Mouse (Mus musculus) MEL (cell line): ENCODE measurements around the gene Sgcd. TPM values are rescaled to one million over a fixed set of nuclear protein-coding genes. Genes with fewer than 3 reads are reported as not detected.

Experiments used
- DNase-seq: peaks from one replicate; pipeline ENCODE4 v3.0.0; 2011; ENCODE audit warnings: low read depth, low spot score
- H3K27ac ChIP-seq: 2 replicates; pipeline ENCODE4 v1.5.1; 2012; ENCODE audit warnings: low read depth, mild to moderate bottlenecking, control low read depth, low read length, moderate library complexity; ENCODE audit not compliant: control insufficient read depth
- H3K27me3 ChIP-seq, 2 experiments: fragments of 150-350 bp in 1 of 2; sonication (generic) in 1 of 2; 2 replicates each; pipeline ENCODE4 v1.6.1; 2012; ENCODE audit warnings: low read length in 2 of 2, mild to moderate bottlenecking in 2 of 2, improper control_type of control experiment in 1 of 2, moderate library complexity in 1 of 2; ENCODE audit not compliant: insufficient read depth in 2 of 2, control insufficient read depth in 1 of 2
- H3K36me3 ChIP-seq, 2 experiments: 2 replicates each; pipeline ENCODE4 v1.6.1; 2012 to 2014; ENCODE audit warnings: low read length in 2 of 2, improper control_type of control experiment in 1 of 2, inconsistent platforms in 1 of 2, mild to moderate bottlenecking in 1 of 2; ENCODE audit not compliant: insufficient read depth in 2 of 2, control insufficient read depth in 1 of 2
- H3K4me1 ChIP-seq, 2 experiments: fragments of 150-350 bp in 1 of 2; sonication (generic) in 1 of 2; 2 replicates each; pipeline ENCODE4 v1.6.1; 2012; ENCODE audit warnings: low read length in 2 of 2, improper control_type of control experiment in 1 of 2, mild to moderate bottlenecking in 1 of 2; ENCODE audit not compliant: insufficient read depth in 2 of 2, control insufficient read depth in 1 of 2
- H3K4me3 ChIP-seq, 2 experiments: fragments of 150-350 bp in 1 of 2; sonication (generic) in 1 of 2; 2 replicates each; pipeline ENCODE4 v1.5.1; 2012; ENCODE audit warnings: low read depth in 2 of 2, low read length in 2 of 2, mild to moderate bottlenecking in 2 of 2, moderate library complexity in 2 of 2, control low read depth in 1 of 2, improper control_type of control experiment in 1 of 2; ENCODE audit not compliant: control insufficient read depth in 1 of 2, insufficient read depth in 1 of 2
- H3K79me2 ChIP-seq: 2 replicates; pipeline ENCODE4 v1.6.1; 2012; ENCODE audit warnings: mild to moderate bottlenecking, low read length, moderate library complexity; ENCODE audit not compliant: control insufficient read depth, poor library complexity, insufficient read depth
- H3K9ac ChIP-seq: 2 replicates; pipeline ENCODE4 v1.6.1; 2012; ENCODE audit warnings: low read depth, mild to moderate bottlenecking, control low read depth, low read length, moderate library complexity; ENCODE audit not compliant: control insufficient read depth, poor library complexity, severe bottlenecking
- H3K9me3 ChIP-seq: fragments of 150-350 bp; sonication (generic); replicated peaks from 2 replicates; pipeline ENCODE4 v1.6.1; 2012; ENCODE audit warnings: mild to moderate bottlenecking, low read length, improper control_type of control experiment, moderate library complexity; ENCODE audit not compliant: insufficient read depth
- CTCF ChIP-seq, 3 experiments: IDR thresholded peaks in 2 of 3; conservative IDR thresholded peaks in 1 of 3; 2 replicates each; pipeline ENCODE4 v1.5.1; 2011 to 2012; ENCODE audit warnings: low read length in 3 of 3, low read depth in 2 of 3, mild to moderate bottlenecking in 2 of 3, improper control_type of control experiment in 1 of 3, inconsistent platforms in 1 of 3, mixed read lengths in 1 of 3, moderate library complexity in 1 of 3; ENCODE audit not compliant: control insufficient read depth in 1 of 3, insufficient read depth in 1 of 3, poor library complexity in 1 of 3, severe bottlenecking in 1 of 3
- ELF1 ChIP-seq: IDR thresholded peaks from 2 replicates; pipeline ENCODE4 v1.6.1; 2014; ENCODE audit warnings: low read depth, mild to moderate bottlenecking, inconsistent platforms, low read length, improper control_type of control experiment, moderate library complexity
- EP300 ChIP-seq, 2 experiments: IDR thresholded peaks; 2 replicates each; pipeline ENCODE4 v1.6.1; 2011; ENCODE audit warnings: improper control_type of control experiment in 2 of 2, low read length in 2 of 2, low read depth in 1 of 2, mild to moderate bottlenecking in 1 of 2
- ETS1 ChIP-seq: IDR thresholded peaks from 2 replicates; pipeline ENCODE4 v1.6.1; 2012; ENCODE audit warnings: low read depth, mild to moderate bottlenecking, inconsistent platforms, low read length, improper control_type of control experiment, moderate library complexity
- JUND ChIP-seq: IDR thresholded peaks from 2 replicates; pipeline ENCODE4 v1.6.1; 2011; ENCODE audit warnings: low read depth, mild to moderate bottlenecking, improper control_type of control experiment, low read length
- KAT2A ChIP-seq: conservative IDR thresholded peaks from 2 replicates; pipeline ENCODE4 v1.6.1; 2012; ENCODE audit warnings: low read depth, low read length, improper control_type of control experiment, inconsistent platforms
- MAX ChIP-seq: IDR thresholded peaks from 2 replicates; pipeline ENCODE4 v1.6.1; 2011; ENCODE audit warnings: low read length, improper control_type of control experiment
- MAZ ChIP-seq: IDR thresholded peaks from 2 replicates; pipeline ENCODE4 v1.6.1; 2012; ENCODE audit warnings: low read depth, mild to moderate bottlenecking, inconsistent platforms, low read length, improper control_type of control experiment
- MXI1 ChIP-seq: IDR thresholded peaks from 2 replicates; pipeline ENCODE4 v1.6.1; 2011; ENCODE audit warnings: mild to moderate bottlenecking, low read depth, low read length, improper control_type of control experiment
- MYB ChIP-seq: IDR thresholded peaks from 2 replicates; pipeline ENCODE4 v1.6.1; 2011; ENCODE audit warnings: mild to moderate bottlenecking, low read depth, low read length, improper control_type of control experiment
- NRF1 ChIP-seq: IDR thresholded peaks from 2 replicates; pipeline ENCODE4 v1.6.1; 2014; ENCODE audit warnings: low read depth, mild to moderate bottlenecking, inconsistent platforms, low read length, improper control_type of control experiment, moderate library complexity; ENCODE audit not compliant: poor library complexity, insufficient read depth, severe bottlenecking
- RAD21 ChIP-seq: IDR thresholded peaks from 2 replicates; pipeline ENCODE4 v1.6.1; 2011; ENCODE audit warnings: mild to moderate bottlenecking, low read depth, low read length, improper control_type of control experiment
- SIN3A ChIP-seq: IDR thresholded peaks from 2 replicates; pipeline ENCODE4 v1.6.1; 2012; ENCODE audit warnings: low read length, improper control_type of control experiment, inconsistent platforms
- TAL1 ChIP-seq: IDR thresholded peaks from 2 replicates; pipeline ENCODE4 v1.6.1; 2012; ENCODE audit warnings: mild to moderate bottlenecking, inconsistent platforms, low read length, moderate library complexity, mixed read lengths
- TBP ChIP-seq: IDR thresholded peaks from 2 replicates; pipeline ENCODE4 v1.8.0; 2011; ENCODE audit warnings: low read depth, low read length, improper control_type of control experiment
- TCF12 ChIP-seq: IDR thresholded peaks from 2 replicates; pipeline ENCODE4 v1.6.1; 2014; ENCODE audit warnings: low read depth, mild to moderate bottlenecking, inconsistent platforms, low read length, improper control_type of control experiment, moderate library complexity
- UBTF ChIP-seq: IDR thresholded peaks from 2 replicates; pipeline ENCODE4 v1.6.1; 2012; ENCODE audit warnings: low read depth, mild to moderate bottlenecking, inconsistent platforms, low read length, improper control_type of control experiment, moderate library complexity, borderline replicate concordance; ENCODE audit not compliant: insufficient read depth
- USF1 ChIP-seq: IDR thresholded peaks from 2 replicates; pipeline ENCODE4 v1.6.1; 2014; ENCODE audit warnings: low read depth, mild to moderate bottlenecking, inconsistent platforms, low read length, improper control_type of control experiment, moderate library complexity
- USF2 ChIP-seq, 2 experiments: IDR thresholded peaks; 2 replicates each; pipeline ENCODE4 v1.6.1; 2011 to 2012; ENCODE audit warnings: improper control_type of control experiment in 2 of 2, low read length in 2 of 2, borderline replicate concordance in 1 of 2, inconsistent platforms in 1 of 2, low read depth in 1 of 2, mild to moderate bottlenecking in 1 of 2; ENCODE audit not compliant: insufficient read depth in 1 of 2
- polyA plus RNA-seq, 2 experiments: library from polyadenylated mRNA; stranded (reverse) in 1 of 2; unstranded in 1 of 2; fragments of >175 nt in 1 of 2; fragments of >200 nt in 1 of 2; gene quantifications; 2 replicates each; pipeline versions ENCODE4 v1.2.1 to v1.2.4; 2012; ENCODE audit warnings: low replicate concordance in 2 of 2, low read depth in 1 of 2; ENCODE audit not compliant: insufficient read length in 2 of 2, insufficient read depth in 1 of 2, missing spikeins in 1 of 2
- total RNA-seq: library from RNA; depleted of rRNA; stranded (reverse); fragments of 300-350 nt; gene quantifications from 2 replicates; pipeline ENCODE4 v1.2.3, GENCODE M21; 2012

The Sgcd gene
- total and polyA plus RNA-seq, 3 experiments, result not detected

- Histone ChIP-seq H3K4me1 (no peaks in the 10 kb centered on the region), H3K4me3 (no peak overlapping the region), H3K9me3 (no peaks in the 10 kb centered on the region), H3K27ac (no peak overlapping the region), H3K36me3 (no peaks in the 10 kb centered on the region), H3K27me3 (no peaks in the 10 kb centered on the region), H3K79me2 (no peaks in the 10 kb centered on the region), H3K9ac (no peak overlapping the region)
- DNase-seq, result no peak
- TF ChIP-seq NRF1 (no peak), MYB (no peak), MAZ (no peak), UBTF (no peak), TAL1 (no peak), TCF12 (no peak), MXI1 (no peak), MAX (no peak), SIN3A (no peak), RAD21 (no peak), USF2 (IDR thresholded peaks at IDR 0.05; ENCODE audit: borderline replicate concordance in 1 of 2, insufficient read depth in 1 of 2, low read depth in 1 of 2, low read length in 2 of 2) (no peak), USF1 (no peak), TBP (no peak)
Observed at GRCm38 (mm10) chr11:47952366-47952765, 36.4 kb downstream of the Sgcd start.

GRCm38 (mm10) chr11:47939795-47940194 lies 49.0 kb downstream of the Sgcd start:
- H3K27ac ChIP-seq, result no peak overlapping the region
- H3K79me2 ChIP-seq, result no peaks in the 10 kb centered on the region
- no peak overlapping the region for H3K9ac ChIP-seq
- no peak for TF ChIP-seq USF1
- TF ChIP-seq USF2 (IDR thresholded peaks at IDR 0.05; ENCODE audit: borderline replicate concordance in 1 of 2, insufficient read depth in 1 of 2, low read depth in 1 of 2, low read length in 2 of 2), result no peak
- no peak for TF ChIP-seq CTCF (IDR thresholded peaks at IDR 0.05 in 2 of 3, conservative IDR thresholded peaks at IDR 0.05 in 1 of 3; ENCODE audit: control insufficient read depth in 1 of 3, insufficient read depth in 1 of 3, low read depth in 2 of 3, low read length in 3 of 3, poor library complexity in 1 of 3, severe bottlenecking in 1 of 3)
- no peak for TF ChIP-seq KAT2A
- TF ChIP-seq EP300 (IDR thresholded peaks at IDR 0.05; ENCODE audit: low read depth in 1 of 2, low read length in 2 of 2), result no peak
- no peak for TF ChIP-seq TBP
- no peak for TF ChIP-seq MXI1
- TF ChIP-seq ELF1, result no peak
- no peak for TF ChIP-seq JUND
- no peak for TF ChIP-seq NRF1
- TF ChIP-seq ETS1, result no peak
- DNase-seq, result no peak
- no peaks in the 10 kb centered on the region for H3K27me3 ChIP-seq
- H3K4me3 ChIP-seq, result no peak overlapping the region
- no peaks in the 10 kb centered on the region for H3K4me1 ChIP-seq
- H3K36me3 ChIP-seq, result no peaks in the 10 kb centered on the region
- no peaks in the 10 kb centered on the region for H3K9me3 ChIP-seq
